Mouse (Mus musculus): Measurements from ENCODE around the gene Tubgcp6. TPM values are rescaled to one million over a fixed set of nuclear protein-coding genes. Genes with fewer than 3 reads are reported as not detected.

The Tubgcp6 gene
- total RNA-seq, 2 experiments from 2014 or later = 12.0 to 12.7 TPM

Small RNA genes lying within 50 kb of the gene (microRNA-seq; reads per million reads assigned to microRNA genes)
- gene Mir7118 = 0.27 to 1.2 reads per million in 2 experiments

Other genes with a start within 250 kb of the Tubgcp6 start
- not detected for gene Ttll8, start 168.7 kb downstream of the Tubgcp6 start, total RNA-seq (2021)
- not detected for gene Mlc1, start 144.1 kb downstream of the Tubgcp6 start, total RNA-seq (2021)
- 10 to 100 TPM; 72.2 to 81.8 TPM for gene Mov10l1, start 140.2 kb downstream of the Tubgcp6 start, total RNA-seq (2021)
- gene Panx2, start 63.4 kb downstream of the Tubgcp6 start, total RNA-seq (2021) = 1 to 10 TPM in 1 of 2 experiments, under 1 TPM in 1; 0.76 to 1.9 TPM
- 10 to 100 TPM; 36.7 to 43.7 TPM for gene Trabd, start 48.0 kb downstream of the Tubgcp6 start, total RNA-seq (2021)
- gene Selenoo, start 34.0 kb downstream of the Tubgcp6 start, total RNA-seq (2021) = 10 to 100 TPM; 13.6 to 13.8 TPM
- 1 to 10 TPM; 7.2 to 8.4 TPM for gene Hdac10, start 5.6 kb upstream of the Tubgcp6 start, total RNA-seq (2021)
- 10 to 100 TPM; 16.8 to 18.7 TPM for gene Mapk12, start 17.6 kb upstream of the Tubgcp6 start, total RNA-seq (2021)
- gene Mapk11, start 26.5 kb upstream of the Tubgcp6 start, total RNA-seq (2021) = 1 to 10 TPM; 2.3 to 3.7 TPM
- gene Plxnb2, start 57.7 kb upstream of the Tubgcp6 start, total RNA-seq (2021) = 100 to 1,000 TPM in 1 of 2 experiments, 10 to 100 TPM in 1; 98.2 to 101 TPM
- gene Dennd6b, start 73.4 kb upstream of the Tubgcp6 start, total RNA-seq (2021) = 10 to 100 TPM in 1 of 2 experiments, 1 to 10 TPM in 1; 9.7 to 10.1 TPM
- gene Ppp6r2, start 88.4 kb upstream of the Tubgcp6 start, total RNA-seq (2021) = 10 to 100 TPM; 57.8 to 61.2 TPM
- 10 to 100 TPM; 70.7 to 74.7 TPM for gene Sbf1, start 192.2 kb upstream of the Tubgcp6 start, total RNA-seq (2021)
- not detected for gene Adm2, start 199.6 kb upstream of the Tubgcp6 start, total RNA-seq (2021)
- not detected for gene Miox, start 211.3 kb upstream of the Tubgcp6 start, total RNA-seq (2021)
- gene Lmf2, start 232.5 kb upstream of the Tubgcp6 start, total RNA-seq (2021) = 10 to 100 TPM; 33.1 to 38.3 TPM
- gene Ncaph2, start 232.6 kb upstream of the Tubgcp6 start, total RNA-seq (2021) = 10 to 100 TPM; 56.0 to 64.7 TPM